Mouse (Mus musculus) limb, embryonic 14.5 days (tissue): ENCODE measurements around the gene Hoxa1. TPM values are rescaled to one million over a fixed set of nuclear protein-coding genes. Genes with fewer than 3 reads are reported as not detected.

Experiments
- ATAC-seq: fragments of 200-750 bp; cut with Nextera tagmentation; 2 replicates; pipeline ENCODE4 v1.8.0; 2017; ENCODE audit warnings: low read depth, moderate number of reproducible peaks, moderate TSS enrichment; ENCODE audit not compliant: low FRiP score
- DNase-seq: peaks from one replicate; pipeline ENCODE4 v3.0.0-alpha.2; 2015; ENCODE audit warnings: low spot score
- H3K27ac ChIP-seq: fragments of 300-500 bp; sonication (generic); replicated peaks from 2 replicates; pipeline ENCODE4 v1.5.1; 2014; ENCODE audit warnings: low read depth, mild to moderate bottlenecking, low read length, moderate library complexity, mixed read lengths
- H3K27me3 ChIP-seq: fragments of 300-500 bp; sonication (generic); 2 replicates; pipeline ENCODE4 v1.6.1; 2014; ENCODE audit warnings: low read length, mixed read lengths; ENCODE audit not compliant: control insufficient read depth, insufficient read depth
- H3K36me3 ChIP-seq: fragments of 300-500 bp; sonication (generic); 2 replicates; pipeline ENCODE4 v1.6.1; 2014; ENCODE audit warnings: mild to moderate bottlenecking, low read length, moderate library complexity, mixed read lengths; ENCODE audit not compliant: control insufficient read depth, insufficient read depth
- H3K4me1 ChIP-seq: fragments of 300-500 bp; sonication (generic); 2 replicates; pipeline ENCODE4 v1.6.1; 2014; ENCODE audit warnings: antibody characterized with exemption, low read length, mixed read lengths; ENCODE audit not compliant: control insufficient read depth, insufficient read depth
- H3K4me2 ChIP-seq: fragments of 300-500 bp; sonication (generic); replicated peaks from 2 replicates; pipeline ENCODE4 v1.6.1; 2014; ENCODE audit warnings: low read depth, mild to moderate bottlenecking, low read length, moderate library complexity; ENCODE audit not compliant: severe bottlenecking
- H3K4me3 ChIP-seq: fragments of 300-500 bp; sonication (generic); replicated peaks from 2 replicates; pipeline ENCODE4 v1.5.1; 2014; ENCODE audit warnings: low read length
- H3K9ac ChIP-seq: fragments of 300-500 bp; sonication (generic); 2 replicates; pipeline ENCODE4 v1.6.1; 2014; ENCODE audit warnings: mild to moderate bottlenecking, low read depth, low read length, moderate library complexity; ENCODE audit not compliant: severe bottlenecking
- H3K9me3 ChIP-seq: fragments of 300-500 bp; sonication (generic); 2 replicates; pipeline ENCODE4 v1.6.1; 2016; ENCODE audit warnings: low read length; ENCODE audit not compliant: control insufficient read depth
- POLR2A ChIP-seq: fragments of 200-500 bp; IDR thresholded peaks from 2 replicates; pipeline ENCODE4 v1.8.0; 2012; ENCODE audit warnings: inconsistent platforms, mild to moderate bottlenecking, moderate library complexity, borderline replicate concordance; ENCODE audit not compliant: insufficient read depth, insufficient read length; ENCODE audit errors: extremely low read depth
- WGBS: fragments of 180-500 bp; shearing (Covaris S2); extraction: QIAGEN DNeasy Blood & Tissue Kit; methylation state at CpG from one replicate; pipeline ENCODE4 v1.1.7; 2014; 5-methylcytosine and 5-hydroxymethylcytosine counted together
- polyA plus RNA-seq, 2 experiments: library from polyadenylated mRNA; depleted of rRNA in 1 of 2; stranded (reverse) in 1 of 2; unstranded in 1 of 2; fragments of >200 nt; fragmentation: Nextera tagmentation in 1 of 2; extraction: Ambion mirVana in 1 of 2; gene quantifications; 2 replicates each; pipeline versions ENCODE4 v1.2.1 to v1.2.3; 2012 to 2014

Hoxa1 gene
- polyA plus RNA-seq, 2 experiments, result 1.6 to 1.7 TPM

DNA sequence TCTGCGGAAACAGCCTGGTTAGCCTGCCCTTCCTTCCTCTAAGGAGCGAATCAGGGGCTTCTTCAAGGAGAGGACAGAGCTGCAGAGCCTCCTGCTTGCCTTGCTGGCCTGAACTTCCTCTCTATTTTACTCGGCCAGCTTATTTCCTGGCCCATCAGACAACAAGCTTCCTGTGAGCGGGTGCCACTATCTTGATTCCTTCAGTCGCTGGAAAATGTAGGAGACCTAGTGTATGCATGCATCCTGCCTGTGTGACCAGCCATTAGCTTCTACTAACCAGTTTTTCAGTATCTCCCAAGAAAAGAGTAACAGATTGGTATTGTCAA is 12.7 kb upstream of the Hoxa1 start:
- Histone ChIP-seq H3K27me3 (peaks cover 72% of the 10 kb centered on the region), H3K9ac (no peak overlapping the region), H3K4me3 (no peak overlapping the region; the same call in 1 of the 2 replicates), H3K9me3 (no peaks in the 10 kb centered on the region), H3K4me2 (no peak overlapping the region), H3K4me1 (peaks cover 25% of the 10 kb centered on the region), H3K27ac (no peak overlapping the region), H3K36me3 (peaks cover 20% of the 10 kb centered on the region)
- ATAC-seq (no peak), DNase-seq (no peak)
- no peak for TF ChIP-seq POLR2A
- 41% methylated on average over 5 of the region's 5 CpGs for WGBS

DNA sequence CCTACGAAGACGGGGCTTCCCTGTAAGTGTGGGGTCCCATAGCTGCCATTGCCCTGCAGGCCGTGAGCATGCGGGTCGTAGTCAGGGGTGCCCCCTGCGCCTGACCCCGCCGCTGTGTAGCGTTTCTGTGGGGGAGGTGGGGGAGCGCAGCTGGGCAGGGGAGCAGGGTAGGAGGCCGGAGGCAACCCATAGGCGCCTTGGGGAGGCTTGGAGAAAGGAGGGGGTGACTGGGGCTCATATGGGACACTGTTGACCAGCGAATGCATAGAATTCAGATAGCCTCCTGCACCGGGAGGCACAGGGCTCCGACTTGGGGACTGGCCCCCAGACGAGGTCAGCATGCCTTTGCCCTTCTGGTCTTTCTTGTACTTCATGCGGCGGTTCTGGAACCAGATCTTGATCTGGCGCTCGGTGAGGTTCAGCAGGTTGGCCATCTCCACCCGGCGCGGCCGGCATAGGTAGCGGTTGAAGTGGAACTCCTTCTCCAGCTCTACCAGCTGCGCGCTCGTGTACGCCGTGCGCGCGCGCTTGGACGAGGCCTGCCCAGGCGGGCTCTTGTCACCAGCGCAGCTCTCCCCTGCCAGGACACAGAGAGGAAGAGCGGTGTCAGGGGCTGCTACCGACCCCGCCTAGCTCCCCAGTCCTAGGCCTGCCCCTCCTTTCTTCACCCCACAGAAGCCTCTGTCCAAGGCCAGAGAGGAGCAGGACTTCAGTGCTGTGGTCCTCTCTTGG is 12.2 kb upstream of the Hoxa1 start:
- Histone ChIP-seq H3K9ac (no peak overlapping the region), H3K4me1 (peaks cover 21% of the 10 kb centered on the region), H3K4me2 (0 out of 2 replicates have a peak overlapping the region, but pooled peaks have one; percentile 7), H3K4me3 (no peak overlapping the region; the same call in 1 of the 2 replicates), H3K36me3 (peaks cover 20% of the 10 kb centered on the region), H3K27me3 (peaks cover 76% of the 10 kb centered on the region), H3K9me3 (no peaks in the 10 kb centered on the region), H3K27ac (no peak overlapping the region)
- no peak for TF ChIP-seq POLR2A
- no peak for DNase-seq
- WGBS, result 49% methylated on average over 39 of the region's 40 CpGs
- no peak for ATAC-seq

DNA sequence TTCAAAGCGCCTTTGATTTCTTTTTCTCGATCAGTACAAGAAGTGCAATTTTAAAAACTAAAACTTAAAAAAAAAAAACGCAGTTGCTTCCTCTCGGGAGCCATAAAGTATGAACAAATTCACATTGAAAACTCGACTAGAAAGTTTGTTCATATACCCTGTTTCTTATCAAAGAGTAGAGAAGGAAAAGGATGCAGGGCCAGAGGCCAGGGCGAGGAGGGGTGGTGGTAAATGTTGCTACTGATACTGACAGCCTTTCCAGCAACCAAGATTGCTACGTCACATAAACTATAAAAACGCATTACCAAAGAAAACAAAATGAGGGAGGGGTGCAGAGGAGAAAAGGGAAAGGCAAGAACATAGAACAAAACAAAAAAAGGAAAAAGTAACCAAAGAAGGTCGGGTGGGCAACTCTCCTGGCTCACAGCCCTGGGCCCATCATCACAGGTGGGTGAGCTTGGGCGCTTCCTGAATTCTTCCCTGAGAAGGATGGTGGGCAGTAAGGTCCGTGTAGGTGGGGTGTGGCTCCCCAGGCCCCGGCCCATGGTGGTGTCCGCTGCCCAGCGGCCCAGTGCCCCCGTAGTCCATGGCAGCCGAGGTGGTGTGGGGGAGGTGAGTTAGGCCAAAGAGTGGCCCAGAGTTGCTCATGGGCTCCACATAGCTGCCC is 11.5 kb upstream of the Hoxa1 start:
- ATAC-seq (no peak), DNase-seq (no peak)
- Histone ChIP-seq H3K9ac (no peak overlapping the region), H3K4me2 (0 out of 2 replicates have a peak overlapping the region, but pooled peaks have one; percentile 7), H3K9me3 (no peaks in the 10 kb centered on the region), H3K27me3 (peaks cover 75% of the 10 kb centered on the region), H3K27ac (no peak overlapping the region), H3K4me1 (peaks cover 21% of the 10 kb centered on the region), H3K36me3 (peaks cover 20% of the 10 kb centered on the region), H3K4me3 (no peak overlapping the region)
- 57% methylated on average over 16 of the region's 16 CpGs for WGBS
- TF ChIP-seq POLR2A, result no peak

DNA sequence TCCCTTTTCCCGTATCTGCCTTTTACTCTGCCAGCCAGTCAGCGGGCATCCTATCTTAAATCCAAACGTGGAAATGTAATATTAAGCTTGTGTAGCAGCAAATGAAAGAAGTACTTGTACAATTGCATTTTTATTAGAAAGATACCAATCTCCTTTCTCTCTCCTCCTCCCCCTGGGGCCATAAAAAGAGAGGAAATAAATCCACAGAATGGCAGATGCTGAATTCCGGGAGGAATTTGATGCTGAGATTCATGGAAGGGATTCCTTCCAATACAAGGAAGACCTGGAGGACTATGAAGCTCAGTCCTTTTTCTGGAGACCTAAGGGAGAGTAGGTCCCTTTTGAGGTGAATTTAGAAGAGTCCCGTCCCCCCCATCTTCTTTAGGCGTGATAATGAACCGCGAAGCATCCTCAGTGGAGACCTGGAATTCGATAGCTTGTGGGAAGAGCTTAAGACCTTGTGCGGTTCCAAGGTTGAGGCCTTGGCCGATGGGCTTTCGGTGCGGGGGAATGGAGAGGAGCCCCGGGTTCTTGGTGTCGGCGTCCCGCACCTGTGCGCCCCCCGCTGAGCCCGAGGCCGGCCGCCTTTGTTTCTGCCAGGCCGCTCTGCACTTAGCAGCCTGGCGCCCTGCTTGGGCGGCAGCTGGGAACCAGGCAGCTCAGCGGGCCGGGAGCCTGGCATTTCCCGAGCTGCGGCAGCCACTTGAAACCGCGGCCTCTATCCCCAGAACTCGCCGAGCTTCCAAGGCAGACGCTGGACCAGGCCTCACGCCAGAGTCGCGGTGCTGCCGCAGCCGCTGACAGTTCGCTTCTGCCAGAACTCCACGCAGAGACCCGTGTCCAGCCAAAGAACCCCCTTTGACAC is 10.3 kb upstream of the Hoxa1 start:
- peaks cover 79% of the 10 kb centered on the region for H3K27me3 ChIP-seq
- 23% methylated on average over 34 of the region's 42 CpGs for WGBS
- H3K27ac ChIP-seq, result no peak overlapping the region
- H3K36me3 ChIP-seq, result peaks cover 20% of the 10 kb centered on the region
- H3K4me2 ChIP-seq, result peak overlapping the region; percentile 20; the same call in 1 of the 2 replicates
- peaks cover 29% of the 10 kb centered on the region for H3K4me1 ChIP-seq
- H3K9me3 ChIP-seq, result no peaks in the 10 kb centered on the region
- no peak for ATAC-seq
- H3K4me3 ChIP-seq, result 0 out of 2 replicates have a peak overlapping the region, but pooled peaks have one; percentile 5
- DNase-seq, result no peak
- H3K9ac ChIP-seq, result no peak overlapping the region
- TF ChIP-seq POLR2A, result no peak

DNA sequence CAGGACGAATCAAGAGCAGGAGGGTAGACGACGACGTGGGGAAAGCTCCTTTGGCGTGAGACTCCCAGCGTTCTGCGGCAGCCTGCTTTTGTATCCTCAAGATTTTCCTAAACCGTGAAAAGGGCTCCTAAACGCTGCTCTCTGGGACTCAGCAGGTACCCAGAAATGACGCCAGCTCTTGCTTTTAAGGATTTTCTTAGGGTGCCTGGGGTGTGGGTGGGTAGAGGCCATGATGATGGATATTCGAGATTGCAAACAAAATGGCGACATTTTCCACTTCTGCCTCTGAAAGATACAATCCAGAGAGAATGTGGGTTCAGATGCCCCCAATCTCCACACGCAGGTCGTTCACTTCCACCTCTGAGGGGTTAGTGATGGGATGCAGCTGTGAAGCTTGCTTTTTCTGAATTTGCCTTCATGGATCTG is 9.6 kb upstream of the Hoxa1 start:
- H3K4me2 ChIP-seq, result no peak overlapping the region
- 40% methylated on average over 14 of the region's 14 CpGs for WGBS
- DNase-seq, result no peak
- TF ChIP-seq POLR2A, result no peak
- H3K4me3 ChIP-seq, result no peak overlapping the region
- H3K27ac ChIP-seq, result no peak overlapping the region
- H3K4me1 ChIP-seq, result peaks cover 24% of the 10 kb centered on the region
- no peak overlapping the region for H3K9ac ChIP-seq
- H3K27me3 ChIP-seq, result peaks cover 85% of the 10 kb centered on the region
- H3K9me3 ChIP-seq, result no peaks in the 10 kb centered on the region
- ATAC-seq, result no peak
- peaks cover 20% of the 10 kb centered on the region for H3K36me3 ChIP-seq
